Mouse (Mus musculus) hindbrain, embryonic 16.5 days (tissue): ENCODE data around the gene Apol7e. TPM values are rescaled to one million over a fixed set of nuclear protein-coding genes. Genes with fewer than 3 reads are reported as not detected.

Experiments
- ATAC-seq: fragments of 200-750 bp; cut with Nextera tagmentation; 2 replicates; pipeline ENCODE4 v1.8.0; 2017; ENCODE audit warnings: moderate TSS enrichment, moderate library complexity
- H3K27ac ChIP-seq: fragments of 300-500 bp; sonication (generic); 2 replicates; pipeline ENCODE4 v1.5.1; 2014; ENCODE audit warnings: low read depth, mild to moderate bottlenecking, control low read depth, low read length, moderate library complexity
- H3K27me3 ChIP-seq: fragments of 300-500 bp; sonication (generic); replicated peaks from 2 replicates; pipeline ENCODE4 v1.6.1; 2014; ENCODE audit warnings: low read length; ENCODE audit not compliant: control insufficient read depth, insufficient read depth
- H3K36me3 ChIP-seq: fragments of 300-500 bp; sonication (generic); 2 replicates; pipeline ENCODE4 v1.6.1; 2014; ENCODE audit warnings: mild to moderate bottlenecking, low read length, moderate library complexity, mixed read lengths; ENCODE audit not compliant: control insufficient read depth, insufficient read depth
- H3K4me1 ChIP-seq: fragments of 300-500 bp; sonication (generic); 2 replicates; pipeline ENCODE4 v1.6.1; 2014; ENCODE audit warnings: low read depth, low read length; ENCODE audit not compliant: control insufficient read depth, insufficient read depth
- H3K4me2 ChIP-seq: fragments of 300-500 bp; sonication (generic); 2 replicates; pipeline ENCODE4 v1.6.1; 2014; ENCODE audit warnings: mild to moderate bottlenecking, low read length, control low read depth, moderate library complexity
- H3K4me3 ChIP-seq: fragments of 300-500 bp; sonication (generic); 2 replicates; pipeline ENCODE4 v1.5.1; 2014; ENCODE audit warnings: mild to moderate bottlenecking, low read length, control low read depth, moderate library complexity
- H3K9ac ChIP-seq: fragments of 300-500 bp; sonication (generic); 2 replicates; pipeline ENCODE4 v1.6.1; 2014; ENCODE audit warnings: low read depth, mild to moderate bottlenecking, control low read depth, low read length, moderate library complexity
- H3K9me3 ChIP-seq: fragments of 300-500 bp; sonication (generic); 2 replicates; pipeline ENCODE4 v1.6.1; 2014; ENCODE audit warnings: mild to moderate bottlenecking, low read length, moderate library complexity; ENCODE audit not compliant: control insufficient read depth
- WGBS: fragments of 180-500 bp; shearing (Covaris S2); extraction: QIAGEN DNeasy Blood & Tissue Kit; methylation state at CpG from one replicate; pipeline ENCODE4 v1.1.7; 2014; 5-methylcytosine and 5-hydroxymethylcytosine counted together
- polyA plus RNA-seq: library from polyadenylated mRNA; unstranded; fragments of >200 nt; fragmentation: Nextera tagmentation; extraction: Ambion mirVana; gene quantifications from 2 replicates; pipeline ENCODE4 v1.2.1, GENCODE M21; 2015

Gene Apol7e
- polyA plus RNA-seq, 1 experiment from 2014 or later, result not detected

GRCm38 (mm10) chr15:77761561-77762380, 63.1 kb downstream of the Apol7e start:
- Histone ChIP-seq H3K4me3 (no peak overlapping the region), H3K4me2 (no peak overlapping the region), H3K9ac (no peak overlapping the region), H3K27ac (no peak overlapping the region), H3K27me3 (no peaks in the 10 kb centered on the region), H3K36me3 (peaks cover 25% of the 10 kb centered on the region), H3K9me3 (no peaks in the 10 kb centered on the region), H3K4me1 (no peaks in the 10 kb centered on the region)
- 73% methylated on average over 22 of the region's 22 CpGs for WGBS
- no peak for ATAC-seq

DNA sequence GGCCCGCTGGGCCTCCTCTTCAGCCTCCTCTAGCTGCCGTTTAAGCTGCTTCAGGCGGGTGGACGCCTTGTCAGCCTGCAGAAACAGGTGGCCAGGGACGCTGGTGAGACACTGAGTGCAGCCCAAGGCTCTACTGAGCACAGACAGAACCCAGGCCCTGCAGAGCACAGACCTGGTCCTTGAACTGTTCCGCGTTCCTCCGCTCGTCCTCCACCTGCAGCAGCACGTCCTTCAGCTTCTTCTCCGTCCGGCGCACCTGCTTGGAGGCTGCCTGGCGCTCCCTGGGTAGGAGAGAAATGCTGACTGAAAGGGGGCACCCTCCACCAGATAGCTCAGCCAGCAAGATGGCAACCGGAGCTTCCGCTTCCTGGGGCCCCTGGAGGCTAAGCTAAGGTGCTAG, 64.4 kb downstream of the Apol7e start:
- no peak for ATAC-seq
- 87% methylated on average over 16 of the region's 16 CpGs for WGBS

DNA sequence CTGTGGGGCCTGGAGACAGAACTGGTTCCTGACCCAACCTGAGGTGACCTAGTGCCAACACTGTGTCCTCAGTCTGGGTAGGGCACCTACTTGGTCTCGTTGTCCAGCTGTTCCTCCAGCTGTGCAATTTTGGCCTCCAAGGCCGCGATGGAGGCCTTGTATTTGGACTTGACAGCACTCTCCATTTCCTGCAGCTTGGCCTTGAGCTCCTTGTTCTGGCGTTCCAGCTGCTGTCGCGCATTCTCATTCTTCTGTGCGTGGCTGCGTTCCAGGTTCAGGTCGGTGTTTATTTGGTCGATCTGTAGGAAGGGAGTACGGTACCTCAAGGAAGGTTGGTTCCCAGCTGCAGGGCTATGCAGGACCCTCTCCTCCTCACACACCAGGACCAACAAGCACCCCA, 65.0 kb downstream of the Apol7e start:
- Histone ChIP-seq H3K27me3 (no peaks in the 10 kb centered on the region), H3K4me3 (no peak overlapping the region), H3K4me2 (no peak overlapping the region), H3K9me3 (no peaks in the 10 kb centered on the region), H3K9ac (no peak overlapping the region), H3K36me3 (peaks cover 39% of the 10 kb centered on the region), H3K4me1 (no peaks in the 10 kb centered on the region), H3K27ac (no peak overlapping the region)
- 83% methylated on average over 11 of the region's 11 CpGs for WGBS
- no peak for ATAC-seq

More for the DNA sequence above, 64.4 kb downstream of the Apol7e start:
- Histone ChIP-seq H3K4me2 (no peak overlapping the region), H3K27ac (no peak overlapping the region), H3K36me3 (peaks cover 35% of the 10 kb centered on the region), H3K4me3 (no peak overlapping the region), H3K27me3 (no peaks in the 10 kb centered on the region), H3K9me3 (no peaks in the 10 kb centered on the region), H3K4me1 (no peaks in the 10 kb centered on the region), H3K9ac (no peak overlapping the region)

GRCm38 (mm10) chr15:77764391-77765006, 65.8 kb downstream of the Apol7e start:
- Histone ChIP-seq H3K9ac (no peak overlapping the region), H3K9me3 (no peaks in the 10 kb centered on the region), H3K4me2 (no peak overlapping the region), H3K27me3 (no peaks in the 10 kb centered on the region), H3K36me3 (peaks cover 45% of the 10 kb centered on the region), H3K4me3 (no peak overlapping the region), H3K4me1 (no peaks in the 10 kb centered on the region), H3K27ac (no peak overlapping the region)
- no peak for ATAC-seq
- 73% methylated on average over 13 of the region's 13 CpGs for WGBS

GRCm38 (mm10) chr15:77765484-77766093, 66.9 kb downstream of the Apol7e start:
- no peak for ATAC-seq

GRCm38 (mm10) chr15:77766981-77767380, 68.3 kb downstream of the Apol7e start:
- H3K4me3 ChIP-seq, result no peak overlapping the region
- H3K27me3 ChIP-seq, result no peaks in the 10 kb centered on the region
- no peaks in the 10 kb centered on the region for H3K4me1 ChIP-seq
- peaks cover 45% of the 10 kb centered on the region for H3K36me3 ChIP-seq
- no peak overlapping the region for H3K4me2 ChIP-seq
- no peak for ATAC-seq
- no peak overlapping the region for H3K9ac ChIP-seq
- no peak overlapping the region for H3K27ac ChIP-seq
- H3K9me3 ChIP-seq, result no peaks in the 10 kb centered on the region
- 92% methylated on average over 11 of the region's 11 CpGs for WGBS

More at GRCm38 (mm10) chr15:77765484-77766093, 66.9 kb downstream of the Apol7e start:
- Histone ChIP-seq H3K9me3 (no peaks in the 10 kb centered on the region), H3K27ac (no peak overlapping the region), H3K9ac (no peak overlapping the region), H3K4me2 (no peak overlapping the region), H3K27me3 (no peaks in the 10 kb centered on the region), H3K4me1 (no peaks in the 10 kb centered on the region), H3K4me3 (no peak overlapping the region), H3K36me3 (peaks cover 43% of the 10 kb centered on the region)
- WGBS, result 89% methylated on average over 16 of the region's 16 CpGs

Other genes with a start within 250 kb of the Apol7e start
- gene Apol10a, start 221.8 kb upstream of the Apol7e start, polyA plus RNA-seq, result not detected in 2 replicates
- not detected in 2 replicates for gene Apol11a, start 190.6 kb upstream of the Apol7e start, polyA plus RNA-seq
- not detected in 2 replicates for gene Apol7c, start 165.5 kb upstream of the Apol7e start, polyA plus RNA-seq
- not detected in 2 replicates for gene 1700025B11Rik, start 137.0 kb upstream of the Apol7e start, polyA plus RNA-seq
- gene Apol10b, start 102.7 kb upstream of the Apol7e start, polyA plus RNA-seq, result 0.06 TPM in 1 of 2 replicates, not detected in the other
- not detected in 2 replicates for gene Gm36245, start 99.6 kb upstream of the Apol7e start, polyA plus RNA-seq
- not detected in 2 replicates for gene Apol11b, start 55.6 kb upstream of the Apol7e start, polyA plus RNA-seq
- 0.13 and 0.44 TPM in 2 replicates for gene Apol9b, start 30.2 kb downstream of the Apol7e start, polyA plus RNA-seq
- 0.14 and 0.35 TPM in 2 replicates for gene Apol8, start 58.1 kb downstream of the Apol7e start, polyA plus RNA-seq
- 8.4 and 11.8 TPM in 2 replicates for gene Myh9, start 143.3 kb downstream of the Apol7e start, polyA plus RNA-seq
- gene Txn2, start 230.1 kb downstream of the Apol7e start, polyA plus RNA-seq, result 215 and 216 TPM in 2 replicates